Mouse (Mus musculus) 3T3-L1 (cell line): ENCODE data around the gene Dynlt1b.
"Not testable (repeated sequence)": the region's sequence is repeated elsewhere in the genome, so short reads cannot be mapped to it uniquely, and the experiment has no call there.

Source experiments
- DNase-seq: peaks from one replicate; pipeline ENCODE4 v3.0.0-alpha.2; 2015; ENCODE audit warnings: low read depth, low spot score

The Dynlt1b gene

DNA sequence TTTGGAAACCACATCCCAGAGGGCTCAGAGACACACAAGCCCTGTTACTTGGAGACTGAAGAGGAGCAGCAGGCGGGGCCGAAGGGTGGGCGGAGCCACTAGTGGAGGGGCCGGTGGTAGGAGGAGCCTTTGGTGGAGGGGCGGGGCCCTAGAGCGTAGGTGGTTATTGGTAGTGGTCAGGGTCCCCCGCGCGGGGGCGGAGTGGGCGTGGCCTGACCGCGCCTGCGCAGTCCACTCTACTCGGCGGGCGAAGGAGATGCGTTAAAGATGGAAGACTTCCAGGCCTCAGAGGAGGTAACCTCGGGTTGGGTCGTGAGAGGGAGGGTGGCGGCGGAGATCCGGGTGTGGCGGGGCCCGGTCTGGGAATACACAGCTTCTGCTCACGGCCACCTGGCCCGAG is at the start of gene Dynlt1b:
TSS of gene Dynlt1b (plus strand) at position 168 of the 400 bp plus-strand sequence.
- peak; percentile 99 for DNase-seq

- DNase-seq: not testable (repeated sequence)
These were observed 49.6 kb upstream of the Dynlt1b start for GRCm38 (mm10) chr17:6380182-6380841.

- not testable (repeated sequence) for DNase-seq
These were observed 48.7 kb upstream of the Dynlt1b start for GRCm38 (mm10) chr17:6381071-6381682.

GRCm38 (mm10) chr17:6386927-6387326 is 43.0 kb upstream of the Dynlt1b start:
- not testable (repeated sequence) for DNase-seq

DNA sequence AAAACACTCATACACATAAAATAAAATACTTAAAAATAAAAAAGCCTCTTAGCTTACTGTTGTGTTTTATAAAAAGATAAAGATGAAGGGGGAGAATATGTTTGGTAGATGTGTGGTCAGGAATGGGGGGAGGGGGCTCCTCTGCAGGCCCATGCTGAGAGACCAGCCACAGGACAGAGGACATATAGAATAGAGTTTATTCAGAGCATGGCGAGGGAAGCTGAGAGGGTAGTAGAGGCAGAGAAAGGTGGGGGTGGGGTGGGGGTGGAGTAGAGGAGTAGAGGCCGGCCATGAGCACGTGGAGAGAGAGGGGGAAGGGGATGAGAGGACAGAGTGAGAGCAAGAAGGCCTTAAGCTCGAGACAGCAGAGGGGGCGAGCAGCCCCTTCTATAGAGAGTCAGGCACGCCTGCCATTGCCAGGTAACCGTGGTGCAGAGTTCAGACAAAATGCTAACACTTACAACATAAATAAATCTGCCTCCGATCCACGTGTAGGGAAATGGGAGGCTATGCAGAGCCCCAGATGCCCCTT is 42.5 kb upstream of the Dynlt1b start:
- DNase-seq: not testable (repeated sequence)

GRCm38 (mm10) chr17:6389463-6389862 is 40.4 kb upstream of the Dynlt1b start:
- not testable (repeated sequence) for DNase-seq

- not testable (repeated sequence) for DNase-seq
These were observed 39.2 kb upstream of the Dynlt1b start for GRCm38 (mm10) chr17:6390731-6391130.

DNA sequence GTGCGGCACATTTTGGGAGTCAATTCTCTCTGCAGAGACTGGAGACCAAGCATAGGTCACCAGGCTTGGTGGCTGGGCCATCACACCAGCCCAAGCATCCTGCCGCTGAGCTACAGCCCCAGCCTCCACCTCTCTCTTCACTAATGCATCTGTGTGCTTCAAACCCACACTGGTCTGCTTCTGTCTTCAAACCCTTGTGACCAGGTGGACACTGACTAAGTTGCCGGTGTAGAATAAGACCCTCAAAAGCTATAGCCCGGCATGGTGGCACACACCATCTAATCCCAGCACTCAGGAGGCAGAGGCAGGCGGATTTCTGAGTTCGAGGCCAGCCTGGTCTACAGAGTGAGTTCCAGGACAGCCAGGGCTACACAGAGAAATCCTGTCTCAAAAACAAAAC is 38.2 kb upstream of the Dynlt1b start:
- DNase-seq: not testable (repeated sequence)

DNA sequence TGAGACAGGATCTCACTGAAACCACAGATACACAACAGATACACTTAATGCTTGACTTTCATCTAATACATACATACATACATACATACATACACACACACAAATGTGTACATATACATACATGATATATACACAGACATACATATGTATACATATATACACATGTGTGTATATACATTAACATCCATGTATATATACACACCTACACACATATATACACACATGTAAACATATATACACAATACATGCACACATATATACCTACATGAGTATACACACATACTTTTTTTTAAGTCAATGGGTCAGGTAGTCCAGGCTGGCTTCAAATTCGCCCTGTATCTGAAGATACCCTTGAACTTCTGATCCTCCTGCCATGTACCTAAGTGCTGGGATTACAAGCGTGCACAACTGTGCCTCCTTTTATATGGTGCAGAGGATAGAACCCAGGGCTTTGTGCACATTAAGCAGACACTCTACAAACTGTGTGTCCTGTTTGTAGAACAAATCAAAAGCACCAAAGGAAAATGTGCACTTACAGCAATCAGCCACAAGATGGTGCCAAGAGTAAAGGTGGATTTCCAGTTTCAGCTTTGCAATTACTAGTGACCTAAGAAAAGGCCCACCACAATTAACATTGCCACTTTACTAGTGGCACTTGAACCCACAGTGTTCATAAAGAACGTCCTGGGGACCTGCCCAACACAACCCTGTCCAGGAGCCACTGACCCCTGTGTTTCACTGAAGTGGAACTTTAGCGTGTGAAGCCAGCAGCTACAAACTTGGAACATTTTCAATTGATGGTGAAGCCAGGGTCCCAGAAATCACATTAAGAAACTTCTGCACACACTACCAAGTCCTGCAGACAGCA is 37.2 kb upstream of the Dynlt1b start:
- not testable (repeated sequence) for DNase-seq

DNA sequence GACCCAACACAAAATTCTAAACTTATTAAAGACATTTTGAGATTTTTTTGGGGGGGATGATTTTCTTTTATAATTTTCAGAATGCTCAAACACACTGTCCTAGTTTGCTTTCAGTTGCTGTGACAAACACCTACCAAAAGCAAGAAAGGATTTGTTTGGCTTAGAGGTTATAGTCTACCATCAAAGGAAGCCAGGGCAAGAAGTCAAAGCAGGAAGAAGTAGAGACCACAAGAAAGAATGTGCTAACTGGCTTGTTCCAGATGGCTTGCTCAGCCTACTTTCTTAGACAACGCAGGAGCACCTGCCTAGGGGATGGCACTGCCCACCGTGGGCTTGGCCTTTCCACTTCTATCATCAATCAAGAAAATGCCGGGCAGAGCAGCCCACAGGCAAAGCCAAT is 31.8 kb upstream of the Dynlt1b start:
- DNase-seq: not testable (repeated sequence)

DNA sequence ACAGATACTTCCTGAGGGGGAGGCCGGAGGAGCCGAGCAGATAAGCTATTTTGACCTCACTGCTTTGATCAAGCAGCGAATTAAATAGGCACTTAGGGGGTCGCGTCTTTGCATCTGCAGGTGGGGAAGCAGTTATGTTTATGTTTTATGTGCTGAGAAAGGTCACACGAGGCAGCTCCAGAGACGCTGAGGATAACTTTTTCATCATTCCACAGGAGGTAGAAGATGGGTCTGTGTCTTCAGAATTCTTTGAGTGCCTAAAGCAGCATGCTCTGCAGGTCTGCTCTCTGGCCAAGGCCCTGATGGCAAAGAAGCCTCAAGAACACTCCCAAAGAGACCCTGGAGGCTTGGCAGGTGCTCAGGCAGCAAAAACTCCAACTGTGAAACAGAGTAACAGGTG is 31.1 kb upstream of the Dynlt1b start:
- DNase-seq: not testable (repeated sequence)

DNA sequence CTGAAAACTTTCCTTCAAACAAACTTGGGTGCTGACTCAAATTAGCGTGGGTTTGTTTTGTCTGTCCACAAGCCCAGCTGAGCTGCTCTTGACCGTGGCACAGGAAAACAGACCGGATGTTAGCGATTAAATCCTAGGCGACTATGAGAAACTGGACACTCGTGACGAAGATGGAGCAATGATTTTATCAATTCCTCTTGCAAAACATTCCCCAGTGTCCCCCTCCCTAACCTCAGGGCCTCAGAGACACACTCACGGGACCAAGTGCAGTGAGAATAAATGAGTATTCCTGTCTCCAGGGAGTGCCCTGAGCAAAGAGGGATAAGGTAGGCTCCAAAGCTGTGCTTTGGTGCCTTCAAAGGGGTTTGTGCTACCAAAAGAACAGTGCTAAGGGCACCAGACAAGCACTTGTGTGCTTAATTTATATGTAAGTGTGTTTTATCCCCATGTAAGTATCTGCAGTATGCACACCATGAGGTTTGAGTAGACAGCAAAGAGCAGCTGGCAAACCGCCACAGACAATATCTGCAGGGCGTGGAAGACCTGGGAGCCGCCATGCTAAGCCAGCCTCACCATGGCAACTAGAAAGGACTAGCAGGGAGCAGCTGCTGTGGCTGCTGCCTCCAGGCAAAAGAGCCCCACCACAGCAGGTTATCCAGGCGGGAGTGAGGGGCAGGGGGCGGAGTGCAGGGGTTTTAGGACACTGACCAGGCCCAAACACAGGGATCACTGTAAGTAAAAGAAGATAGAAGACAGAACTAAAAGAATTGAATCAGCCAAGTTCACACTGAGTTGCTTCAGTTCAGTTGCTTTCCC is 30.4 kb upstream of the Dynlt1b start:
- DNase-seq: peak; percentile 43

- not testable (repeated sequence) for DNase-seq
These were observed 29.8 kb upstream of the Dynlt1b start for GRCm38 (mm10) chr17:6400097-6400489.

DNA sequence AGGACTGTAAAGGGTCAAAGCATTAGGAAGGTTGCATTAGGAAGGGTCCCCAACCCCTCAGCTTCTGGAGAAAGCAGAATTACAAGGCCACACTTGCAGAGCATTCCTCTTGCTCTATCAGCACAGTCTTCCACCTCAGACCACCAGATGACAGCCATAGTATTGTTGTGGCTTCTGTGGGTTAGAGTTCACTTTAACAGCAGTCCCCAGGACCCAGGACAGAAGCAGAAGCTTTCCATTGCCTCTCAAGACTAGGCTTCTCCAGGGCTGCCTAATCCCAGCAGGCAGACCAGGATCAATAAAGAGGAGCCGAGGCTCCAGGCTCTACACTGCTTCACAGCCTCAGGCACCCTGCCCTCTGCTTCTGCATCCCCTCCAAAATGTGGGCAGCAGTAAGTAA is 25.4 kb upstream of the Dynlt1b start:
- DNase-seq: peak; percentile 24

DNA sequence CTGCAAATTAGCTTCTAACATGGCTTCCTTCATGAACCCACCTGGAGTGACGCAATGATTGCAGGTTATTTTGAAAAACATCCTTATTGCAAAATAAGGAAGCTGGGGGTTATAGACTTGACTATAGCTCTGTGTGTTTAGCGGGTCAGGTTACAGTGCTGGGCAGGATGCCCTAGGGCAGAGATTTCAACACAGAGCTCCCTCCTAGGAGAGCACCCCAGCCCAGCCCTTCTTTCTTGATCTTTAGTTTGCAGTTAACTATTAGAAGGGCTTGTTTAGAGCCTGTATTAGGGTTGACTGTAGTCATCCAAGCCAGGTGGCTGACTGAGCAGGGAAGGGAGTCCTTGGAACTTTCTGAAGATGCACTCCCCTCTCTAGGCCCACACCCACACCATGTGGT is 22.9 kb upstream of the Dynlt1b start:
- DNase-seq: not testable (repeated sequence)

GRCm38 (mm10) chr17:6410713-6411213 is 19.1 kb upstream of the Dynlt1b start:
- DNase-seq: not testable (repeated sequence)

- not testable (repeated sequence) for DNase-seq
These were observed 12.8 kb upstream of the Dynlt1b start for GRCm38 (mm10) chr17:6417118-6417517.

DNA sequence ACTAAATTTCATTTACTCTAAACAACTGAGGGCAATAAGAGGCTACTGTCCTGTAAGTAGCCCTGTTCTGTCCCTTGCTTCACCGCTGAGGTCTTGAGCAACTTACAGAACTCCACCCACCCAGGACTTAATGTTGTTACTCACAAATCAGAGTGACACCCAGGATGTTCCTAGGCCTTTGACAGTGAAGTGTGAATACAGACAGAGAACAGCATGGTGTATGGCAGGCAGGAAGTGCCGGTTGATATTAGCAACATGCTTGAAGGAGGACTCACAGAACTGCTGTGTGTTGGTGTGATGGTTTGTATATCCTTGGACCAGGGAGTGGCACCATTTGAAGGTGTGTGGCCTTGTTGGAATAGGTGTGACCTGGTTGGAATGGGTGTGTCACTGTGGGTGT is 9.4 kb upstream of the Dynlt1b start:
- not testable (repeated sequence) for DNase-seq

DNA sequence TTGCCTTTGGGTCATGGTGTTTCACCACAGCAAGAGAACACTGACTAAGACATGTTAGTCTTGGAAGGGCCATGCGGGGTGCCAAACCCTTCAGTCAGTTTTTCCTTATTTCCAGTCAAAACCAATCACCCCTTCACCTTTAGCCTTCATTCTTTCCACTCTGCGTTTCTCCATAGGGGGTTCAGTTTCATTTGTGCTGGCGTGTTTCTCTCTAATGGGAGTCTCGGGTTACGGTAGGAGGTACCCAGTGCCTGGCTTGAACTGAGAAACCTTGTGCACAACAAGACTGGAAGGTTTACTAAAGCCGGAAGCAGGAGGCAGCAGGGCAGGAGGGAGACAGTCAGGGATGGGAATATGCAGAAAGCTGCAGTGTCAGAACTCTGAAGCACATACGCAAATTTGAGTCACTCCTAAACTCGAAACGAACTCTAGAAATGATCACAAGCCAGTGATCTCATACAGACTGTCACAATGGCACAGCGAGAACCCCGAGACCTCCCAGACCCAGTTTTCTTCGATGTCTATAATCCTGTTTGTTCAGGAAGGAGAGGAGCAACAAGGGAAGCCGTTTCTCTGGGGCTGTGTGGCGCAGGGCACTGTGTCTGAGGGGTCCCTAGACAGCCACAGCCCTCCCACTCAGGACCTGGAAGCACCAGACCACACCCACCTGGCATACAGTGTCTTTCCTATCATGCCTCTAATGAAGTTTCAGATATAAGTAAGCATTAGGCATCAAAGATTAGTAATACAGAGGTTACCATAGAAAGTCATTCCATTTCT is 8.2 kb upstream of the Dynlt1b start:
- not testable (repeated sequence) for DNase-seq

DNA sequence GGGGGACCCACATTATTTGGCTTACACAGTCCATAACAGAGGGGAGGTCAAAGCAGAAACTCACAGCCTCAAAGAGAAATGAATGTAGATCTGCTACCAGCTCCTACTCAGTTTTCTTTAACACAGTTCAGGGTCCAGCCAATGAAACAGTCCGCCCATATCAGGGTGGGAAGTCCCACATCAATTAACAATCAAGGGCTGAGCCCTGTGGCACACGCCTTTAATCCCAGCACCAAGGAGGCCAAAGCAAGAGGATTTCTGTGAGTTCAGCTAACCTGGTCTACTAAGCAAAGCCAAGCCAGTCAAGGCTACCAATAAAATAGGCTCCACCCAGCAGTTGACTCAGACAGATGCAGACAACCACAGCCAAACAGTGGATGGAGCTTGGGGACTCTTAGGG is 7.5 kb upstream of the Dynlt1b start:
- not testable (repeated sequence) for DNase-seq
